ENCODE assay signal across 16 mouse cellular contexts in genomic region chr12:26160861-26161615, GRCm38 (mm10).
"Had no signal": no experiment of that assay in that cellular context is flagged by ENCODE, and none has a peak within 500 bp of the region (broad histone marks: within the 10 kb centered on the region; RNA-seq: fewer than 3 reads in every experiment).

No protein-coding gene starts in this region.

- DNase-seq: gastrocnemius, postnatal 14 days; gastrocnemius, postnatal 36 days; heart, adult 2 months; heart, postnatal 14 days; heart, postnatal 36 days; kidney, adult 11 months; kidney, adult 2 months; kidney, adult 9 months; kidney, postnatal 14 days; kidney, postnatal 36 days; layer of hippocampus, adult 9-11 months; layer of hippocampus, postnatal 36 days; left cerebral cortex, postnatal 4 days had no signal

- ATAC-seq: hindbrain, postnatal 0 days; intestine, embryonic 16.5 days; liver, embryonic 12.5 days had no signal
